Mouse (Mus musculus) liver, embryonic 15.5 days (tissue): ENCODE measurements around the gene Oxtr. TPM values are rescaled to one million over a fixed set of nuclear protein-coding genes. Genes with fewer than 3 reads are reported as not detected.
A peak's percentile ranks its signal among the peaks of the same experiment; 100 is the strongest.

Experiments
- ATAC-seq: fragments of 200-750 bp; cut with Nextera tagmentation; 2 replicates; pipeline ENCODE4 v1.8.0; 2017; ENCODE audit warnings: moderate number of reproducible peaks, mild to moderate bottlenecking, moderate library complexity; ENCODE audit not compliant: insufficient read depth
- H3K27ac ChIP-seq: fragments of 300-500 bp; sonication (generic); replicated peaks from 2 replicates; pipeline ENCODE4 v1.5.1; 2015; ENCODE audit warnings: mild to moderate bottlenecking, inconsistent platforms
- H3K27me3 ChIP-seq: fragments of 300-500 bp; sonication (generic); 2 replicates; pipeline ENCODE4 v1.6.1; 2015; ENCODE audit warnings: mild to moderate bottlenecking, inconsistent platforms
- H3K36me3 ChIP-seq: fragments of 300-500 bp; sonication (generic); replicated peaks from 2 replicates; pipeline ENCODE4 v1.6.1; 2015; ENCODE audit warnings: moderate library complexity, mild to moderate bottlenecking, inconsistent platforms
- H3K4me1 ChIP-seq: fragments of 300-500 bp; sonication (generic); replicated peaks from 2 replicates; pipeline ENCODE4 v1.6.1; 2015; ENCODE audit warnings: inconsistent platforms
- H3K4me2 ChIP-seq: fragments of 300-500 bp; sonication (generic); 2 replicates; pipeline ENCODE4 v1.6.1; 2015; ENCODE audit warnings: moderate library complexity, mild to moderate bottlenecking, inconsistent platforms
- H3K4me3 ChIP-seq: fragments of 300-500 bp; sonication (generic); replicated peaks from 2 replicates; pipeline ENCODE4 v1.5.1; 2015; ENCODE audit warnings: mild to moderate bottlenecking, inconsistent platforms
- H3K9ac ChIP-seq: fragments of 300-500 bp; sonication (generic); 2 replicates; pipeline ENCODE4 v1.6.1; 2015; ENCODE audit warnings: moderate library complexity, mild to moderate bottlenecking, inconsistent platforms
- H3K9me3 ChIP-seq: fragments of 300-500 bp; sonication (generic); replicated peaks from 2 replicates; pipeline ENCODE4 v1.6.1; 2016; ENCODE audit warnings: inconsistent platforms
- WGBS: fragments of 180-500 bp; shearing (Covaris S2); methylation state at CpG from one replicate; pipeline ENCODE4 v1.1.7; 2015; ENCODE audit warnings: mixed read lengths; ENCODE audit not compliant: insufficient replicate concordance; 5-methylcytosine and 5-hydroxymethylcytosine counted together
- polyA plus RNA-seq: library from polyadenylated mRNA; unstranded; fragments of >200 nt; fragmentation: Nextera tagmentation; extraction: Ambion mirVana; gene quantifications from 2 replicates; pipeline ENCODE4 v1.2.1, GENCODE M21; 2015

The Oxtr gene
- not detected in 2 replicates for polyA plus RNA-seq

DNA sequence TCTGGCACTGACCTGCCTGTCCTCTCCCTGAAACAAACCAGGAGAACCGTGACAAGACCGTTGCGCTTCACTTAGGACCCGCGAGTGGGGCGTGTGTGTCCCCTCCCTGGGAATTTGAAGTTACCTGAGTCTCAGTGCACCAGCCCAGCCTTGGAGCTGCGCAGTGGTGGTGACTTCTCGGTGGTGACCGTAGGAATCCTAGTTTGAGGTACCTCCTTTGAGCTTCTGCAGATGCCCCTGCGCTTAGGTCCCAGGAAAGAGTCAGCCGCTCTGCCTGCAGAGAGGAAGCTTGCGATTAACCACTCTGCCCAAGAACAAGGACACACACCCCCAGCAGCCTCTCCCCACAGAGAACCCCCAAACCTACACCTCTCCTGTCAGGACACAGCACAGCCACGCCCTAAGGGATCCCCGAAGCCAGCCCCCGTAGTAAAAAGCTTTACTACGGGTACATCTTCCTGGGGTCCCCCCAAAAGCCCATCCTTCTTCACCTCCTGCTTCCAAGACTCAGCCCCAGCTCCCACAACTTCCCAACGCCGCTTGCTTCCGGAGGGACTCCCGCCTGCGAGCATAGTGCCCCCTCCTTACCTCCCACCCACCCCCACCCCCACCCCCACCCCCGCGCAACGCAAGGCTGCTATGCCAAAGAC, at the start of gene Oxtr:
TSS of gene Oxtr (minus strand) at position 34 of the 650 bp plus-strand sequence.
- Histone ChIP-seq H3K27ac (no peak within 1 kb of the TSS), H3K27me3 (peaks cover 48% of the 10 kb centered on the region), H3K4me1 (peaks cover 8% of the 10 kb centered on the region), H3K9me3 (no peaks in the 10 kb centered on the region), H3K4me2 (peak within 1 kb of the TSS; percentile 61), H3K9ac (no peak within 1 kb of the TSS), H3K4me3 (peak within 1 kb of the TSS; percentile 36), H3K36me3 (no peaks in the 10 kb centered on the region)
- 5% methylated on average over 24 of the region's 24 CpGs for WGBS
- no peak for ATAC-seq

GRCm38 (mm10) chr6:112525434-112525833, 35.7 kb upstream of the Oxtr start:
- Histone ChIP-seq H3K27ac (no peak overlapping the region), H3K4me1 (no peaks in the 10 kb centered on the region), H3K9ac (no peak overlapping the region), H3K4me3 (no peak overlapping the region), H3K4me2 (no peak overlapping the region), H3K36me3 (no peaks in the 10 kb centered on the region), H3K27me3 (no peaks in the 10 kb centered on the region), H3K9me3 (no peaks in the 10 kb centered on the region)
- ATAC-seq = no peak
- 69% methylated on average over 5 of the region's 5 CpGs for WGBS

GRCm38 (mm10) chr6:112524459-112524858, 34.7 kb upstream of the Oxtr start:
- Histone ChIP-seq H3K4me1 (no peaks in the 10 kb centered on the region), H3K27ac (no peak overlapping the region), H3K4me3 (no peak overlapping the region), H3K9ac (no peak overlapping the region), H3K27me3 (no peaks in the 10 kb centered on the region), H3K36me3 (no peaks in the 10 kb centered on the region), H3K9me3 (no peaks in the 10 kb centered on the region), H3K4me2 (no peak overlapping the region)
- WGBS = 63% methylated on average over 10 of the region's 10 CpGs
- ATAC-seq = no peak

- Histone ChIP-seq H3K9ac (no peak overlapping the region), H3K4me1 (no peaks in the 10 kb centered on the region), H3K27ac (no peak overlapping the region), H3K27me3 (no peaks in the 10 kb centered on the region), H3K4me2 (no peak overlapping the region), H3K36me3 (no peaks in the 10 kb centered on the region), H3K4me3 (no peak overlapping the region), H3K9me3 (no peaks in the 10 kb centered on the region)
- 31% methylated on average over 3 of the region's 3 CpGs for WGBS
- ATAC-seq = no peak
Measured at GRCm38 (mm10) chr6:112517991-112518390, 28.2 kb upstream of the Oxtr start.

- 52% methylated on average over 3 of the region's 3 CpGs for WGBS
- no peak overlapping the region for H3K27ac ChIP-seq
- H3K9ac ChIP-seq = no peak overlapping the region
- no peaks in the 10 kb centered on the region for H3K4me1 ChIP-seq
- no peak for ATAC-seq
- no peak overlapping the region for H3K4me2 ChIP-seq
- H3K27me3 ChIP-seq = no peaks in the 10 kb centered on the region
- no peaks in the 10 kb centered on the region for H3K9me3 ChIP-seq
- H3K36me3 ChIP-seq = no peaks in the 10 kb centered on the region
- no peak overlapping the region for H3K4me3 ChIP-seq
Measured at GRCm38 (mm10) chr6:112517572-112517971, 27.8 kb upstream of the Oxtr start.

- Histone ChIP-seq H3K4me3 (no peak overlapping the region), H3K4me1 (no peaks in the 10 kb centered on the region), H3K4me2 (no peak overlapping the region), H3K36me3 (no peaks in the 10 kb centered on the region), H3K27ac (no peak overlapping the region), H3K9me3 (no peaks in the 10 kb centered on the region), H3K27me3 (no peaks in the 10 kb centered on the region), H3K9ac (no peak overlapping the region)
- WGBS = 51% methylated on average over 1 of the region's 1 CpGs
- no peak for ATAC-seq
Measured at GRCm38 (mm10) chr6:112516496-112516895, 26.8 kb upstream of the Oxtr start.

GRCm38 (mm10) chr6:112514591-112514990, 24.8 kb upstream of the Oxtr start:
- Histone ChIP-seq H3K4me2 (no peak overlapping the region), H3K9ac (no peak overlapping the region), H3K4me3 (no peak overlapping the region), H3K27me3 (no peaks in the 10 kb centered on the region), H3K27ac (no peak overlapping the region), H3K36me3 (no peaks in the 10 kb centered on the region), H3K4me1 (no peaks in the 10 kb centered on the region), H3K9me3 (no peaks in the 10 kb centered on the region)
- WGBS = 70% methylated on average over 6 of the region's 6 CpGs
- no peak for ATAC-seq

DNA sequence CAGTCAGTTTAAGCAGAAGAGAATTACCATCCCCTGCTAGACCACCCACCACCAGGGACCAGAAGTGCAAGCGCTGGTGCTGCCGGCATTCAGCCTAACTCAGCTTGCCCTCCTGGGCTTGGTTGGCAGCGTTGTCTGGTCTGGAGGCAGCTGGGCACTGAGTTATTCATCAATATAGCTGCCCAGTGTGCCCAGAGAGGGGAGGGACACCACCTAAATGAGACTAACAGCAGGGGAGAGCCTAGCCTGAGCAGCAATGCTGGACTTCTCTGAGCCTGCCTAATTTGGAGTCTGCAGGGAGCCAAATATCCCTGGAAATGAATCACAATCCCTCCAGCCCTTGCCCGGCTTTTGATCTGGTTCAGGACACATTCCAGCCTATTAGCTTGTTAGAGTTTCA, 20.6 kb upstream of the Oxtr start:
- Histone ChIP-seq H3K27me3 (no peaks in the 10 kb centered on the region), H3K9me3 (no peaks in the 10 kb centered on the region), H3K27ac (no peak overlapping the region), H3K4me2 (no peak overlapping the region), H3K36me3 (no peaks in the 10 kb centered on the region), H3K4me1 (no peaks in the 10 kb centered on the region), H3K9ac (no peak overlapping the region), H3K4me3 (no peak overlapping the region)
- WGBS = 57% methylated on average over 4 of the region's 4 CpGs
- ATAC-seq = no peak

DNA sequence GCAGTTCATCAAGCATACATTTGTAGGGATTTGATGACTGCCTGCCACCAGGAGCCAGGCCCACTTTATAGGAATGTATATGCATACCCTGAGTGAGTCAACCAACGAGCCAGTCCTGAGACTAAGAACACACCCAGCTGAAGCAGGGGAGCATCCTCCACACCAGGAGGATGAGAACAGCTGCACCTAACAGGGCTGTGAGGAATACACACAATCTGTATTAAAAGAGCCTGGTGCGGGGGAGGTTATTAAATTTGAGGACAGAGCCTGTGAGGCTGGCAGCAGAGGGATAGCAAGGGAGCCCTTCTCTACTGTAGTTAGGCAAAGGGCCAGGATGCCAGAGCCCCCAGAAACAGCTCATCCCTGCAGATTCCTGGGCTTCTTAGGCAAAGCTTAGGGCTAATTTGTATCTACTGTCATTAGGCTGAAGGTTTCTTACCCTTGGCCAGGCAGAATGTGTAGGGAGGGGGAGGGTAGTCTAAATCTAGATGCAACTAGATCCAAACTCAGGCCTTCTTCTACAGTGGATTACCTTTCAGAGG, 19.9 kb upstream of the Oxtr start:
- no peak overlapping the region for H3K27ac ChIP-seq
- H3K36me3 ChIP-seq = no peaks in the 10 kb centered on the region
- H3K4me1 ChIP-seq = no peaks in the 10 kb centered on the region
- H3K9me3 ChIP-seq = no peaks in the 10 kb centered on the region
- no peak overlapping the region for H3K9ac ChIP-seq
- H3K4me2 ChIP-seq = no peak overlapping the region
- 46% methylated on average over 2 of the region's 2 CpGs for WGBS
- no peak overlapping the region for H3K4me3 ChIP-seq
- H3K27me3 ChIP-seq = no peaks in the 10 kb centered on the region
- ATAC-seq = no peak

DNA sequence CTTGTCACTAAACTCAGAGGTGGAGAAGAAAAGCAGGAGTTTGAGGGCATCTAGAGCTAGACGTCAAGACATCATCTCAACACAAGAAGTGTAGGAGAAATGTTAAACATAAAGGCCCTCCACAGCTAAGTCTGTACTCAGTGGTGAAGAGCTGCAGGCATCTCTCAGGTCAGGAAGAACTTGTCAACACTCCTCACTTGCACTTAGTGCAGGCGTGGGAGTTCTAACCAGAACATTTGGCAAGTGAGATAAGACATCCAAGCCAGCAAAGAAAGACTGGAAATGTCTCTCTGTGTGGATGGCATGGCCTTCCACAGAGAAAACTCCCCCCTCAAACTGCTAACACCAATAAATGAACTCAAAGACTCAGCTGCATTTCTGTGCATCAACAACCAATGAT, 17.9 kb upstream of the Oxtr start:
- Histone ChIP-seq H3K36me3 (no peaks in the 10 kb centered on the region), H3K27ac (no peak overlapping the region), H3K27me3 (no peaks in the 10 kb centered on the region), H3K4me1 (no peaks in the 10 kb centered on the region), H3K9ac (no peak overlapping the region), H3K4me2 (no peak overlapping the region), H3K9me3 (no peaks in the 10 kb centered on the region), H3K4me3 (no peak overlapping the region)
- ATAC-seq = no peak
- 27% methylated on average over 2 of the region's 2 CpGs for WGBS

DNA sequence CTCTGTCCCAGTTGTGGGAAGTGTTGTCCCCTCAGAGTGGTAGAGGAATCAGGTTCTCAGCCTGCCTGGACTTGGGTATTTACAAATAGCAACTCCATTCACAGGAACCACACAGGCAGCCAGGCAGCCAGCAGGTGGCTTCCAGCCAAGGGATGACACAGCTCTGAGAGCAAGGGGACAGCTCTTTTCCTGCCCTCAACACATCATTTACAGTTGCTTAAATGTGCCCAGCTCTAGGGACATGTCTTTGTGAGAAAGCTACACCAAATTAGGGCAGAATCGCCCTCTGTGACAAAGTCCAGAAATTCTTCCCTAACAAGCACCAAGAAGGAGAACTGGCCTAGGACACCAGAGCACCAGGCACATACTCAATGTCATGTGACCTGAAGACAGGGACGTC, 11.4 kb upstream of the Oxtr start:
- Histone ChIP-seq H3K4me2 (no peak overlapping the region), H3K9me3 (no peaks in the 10 kb centered on the region), H3K4me1 (no peaks in the 10 kb centered on the region; the same call in 1 of the 2 replicates), H3K4me3 (no peak overlapping the region), H3K9ac (no peak overlapping the region), H3K27ac (no peak overlapping the region), H3K36me3 (no peaks in the 10 kb centered on the region), H3K27me3 (no peaks in the 10 kb centered on the region)
- ATAC-seq = no peak; the same call in 1 of the 2 replicates
- WGBS = 43% methylated on average over 2 of the region's 2 CpGs

DNA sequence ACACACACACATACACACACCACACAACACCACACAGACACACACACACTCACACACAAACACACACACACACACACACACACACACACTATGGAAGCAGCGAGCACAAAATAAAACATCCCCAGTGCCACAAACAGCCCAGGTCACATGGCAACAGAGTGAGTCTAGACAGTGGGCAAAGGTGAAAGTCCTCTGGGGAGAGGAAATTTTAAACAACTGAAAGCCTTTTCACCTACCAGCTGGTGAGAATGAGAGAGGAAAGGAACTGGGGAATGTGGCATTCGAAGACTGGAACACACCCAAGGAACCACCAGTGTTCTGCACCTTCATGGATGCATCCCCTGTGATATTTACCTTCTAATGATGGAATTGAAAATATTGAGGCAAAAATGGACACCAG, 9.7 kb upstream of the Oxtr start:
- Histone ChIP-seq H3K27ac (no peak overlapping the region), H3K9ac (no peak overlapping the region), H3K4me3 (no peak overlapping the region), H3K4me1 (no peaks in the 10 kb centered on the region; the same call in 1 of the 2 replicates), H3K36me3 (no peaks in the 10 kb centered on the region), H3K27me3 (no peaks in the 10 kb centered on the region), H3K4me2 (no peak overlapping the region), H3K9me3 (no peaks in the 10 kb centered on the region)
- WGBS = 46% methylated on average over 2 of the region's 2 CpGs
- peak; percentile 47; the same call in 1 of the 2 replicates for ATAC-seq
